Mouse (Mus musculus) cerebellum, adult 2 months (tissue): ENCODE data around the gene Tnrc6b.

ENCODE experiments used
- CTCF ChIP-seq: fragments of 200-500 bp; IDR thresholded peaks from 2 replicates; pipeline ENCODE4 v1.5.1; 2011; ENCODE audit warnings: low read depth, mild to moderate bottlenecking, control low read depth, low read length, moderate library complexity, borderline replicate concordance; ENCODE audit not compliant: insufficient read depth
- POLR2A ChIP-seq: fragments of 200-500 bp; IDR thresholded peaks from 2 replicates; pipeline ENCODE4 v1.6.1; 2011; ENCODE audit warnings: low read length, control low read depth, borderline replicate concordance; ENCODE audit not compliant: insufficient read depth

DNA sequence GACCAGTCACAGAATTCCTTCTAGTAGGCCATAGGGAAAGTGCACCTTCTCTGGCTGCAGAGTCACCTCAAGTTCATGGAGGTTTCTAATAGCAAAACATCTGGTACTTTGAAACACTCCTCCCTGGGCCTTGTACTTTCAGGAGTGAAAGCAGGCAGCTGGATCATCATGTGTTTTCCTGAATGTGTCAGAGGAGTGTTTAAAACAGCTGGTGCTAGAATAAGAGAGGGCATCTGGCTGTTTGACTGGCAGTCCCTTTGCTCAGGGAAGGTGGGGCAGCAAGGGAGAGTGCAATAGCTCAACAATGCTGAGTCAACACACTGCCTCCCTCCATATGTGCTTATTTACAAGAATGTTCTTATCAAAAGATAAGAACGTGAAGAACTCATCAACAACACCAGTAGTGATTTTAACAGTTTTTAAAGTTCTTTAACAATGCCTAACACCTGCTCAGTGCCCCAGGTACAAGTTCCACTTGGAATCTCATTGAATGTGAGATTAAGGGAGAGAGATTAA is 60.9 kb downstream of the Tnrc6b start:
- no peak for TF ChIP-seq CTCF
- no peak for TF ChIP-seq POLR2A
